Mouse (Mus musculus) MEL (cell line): ENCODE measurements at regions not wholly inside any gene's neighbourhood (a gene's known extent, or its start where the extent isn't known, plus 50 kb on each side); places are given as distances from the start of the nearest gene placed in this dataset.

Experiments
- DNase-seq: peaks from one replicate; pipeline ENCODE4 v3.0.0; 2011; ENCODE audit warnings: low read depth, low spot score
- H3K27ac ChIP-seq: 2 replicates; pipeline ENCODE4 v1.5.1; 2012; ENCODE audit warnings: low read depth, mild to moderate bottlenecking, control low read depth, low read length, moderate library complexity; ENCODE audit not compliant: control insufficient read depth
- H3K27me3 ChIP-seq, 2 experiments: fragments of 150-350 bp in 1 of 2; sonication (generic) in 1 of 2; 2 replicates each; pipeline ENCODE4 v1.6.1; 2012; ENCODE audit warnings: low read length in 2 of 2, mild to moderate bottlenecking in 2 of 2, improper control_type of control experiment in 1 of 2, moderate library complexity in 1 of 2; ENCODE audit not compliant: insufficient read depth in 2 of 2, control insufficient read depth in 1 of 2
- H3K36me3 ChIP-seq, 2 experiments: 2 replicates each; pipeline ENCODE4 v1.6.1; 2012 to 2014; ENCODE audit warnings: low read length in 2 of 2, improper control_type of control experiment in 1 of 2, inconsistent platforms in 1 of 2, mild to moderate bottlenecking in 1 of 2; ENCODE audit not compliant: insufficient read depth in 2 of 2, control insufficient read depth in 1 of 2
- H3K4me1 ChIP-seq, 2 experiments: fragments of 150-350 bp in 1 of 2; sonication (generic) in 1 of 2; 2 replicates each; pipeline ENCODE4 v1.6.1; 2012; ENCODE audit warnings: low read length in 2 of 2, improper control_type of control experiment in 1 of 2, mild to moderate bottlenecking in 1 of 2; ENCODE audit not compliant: insufficient read depth in 2 of 2, control insufficient read depth in 1 of 2
- H3K4me3 ChIP-seq, 2 experiments: fragments of 150-350 bp in 1 of 2; sonication (generic) in 1 of 2; 2 replicates each; pipeline ENCODE4 v1.5.1; 2012; ENCODE audit warnings: low read depth in 2 of 2, low read length in 2 of 2, mild to moderate bottlenecking in 2 of 2, moderate library complexity in 2 of 2, control low read depth in 1 of 2, improper control_type of control experiment in 1 of 2; ENCODE audit not compliant: control insufficient read depth in 1 of 2, insufficient read depth in 1 of 2
- H3K79me2 ChIP-seq: 2 replicates; pipeline ENCODE4 v1.6.1; 2012; ENCODE audit warnings: mild to moderate bottlenecking, low read length, moderate library complexity; ENCODE audit not compliant: control insufficient read depth, poor library complexity, insufficient read depth
- H3K9ac ChIP-seq: 2 replicates; pipeline ENCODE4 v1.6.1; 2012; ENCODE audit warnings: low read depth, mild to moderate bottlenecking, control low read depth, low read length, moderate library complexity; ENCODE audit not compliant: control insufficient read depth, poor library complexity, severe bottlenecking
- H3K9me3 ChIP-seq: fragments of 150-350 bp; sonication (generic); replicated peaks from 2 replicates; pipeline ENCODE4 v1.6.1; 2012; ENCODE audit warnings: mild to moderate bottlenecking, low read length, improper control_type of control experiment, moderate library complexity; ENCODE audit not compliant: insufficient read depth
- CTCF ChIP-seq, 3 experiments: IDR thresholded peaks in 2 of 3; conservative IDR thresholded peaks in 1 of 3; 2 replicates each; pipeline ENCODE4 v1.5.1; 2011 to 2012; ENCODE audit warnings: low read length in 3 of 3, low read depth in 2 of 3, mild to moderate bottlenecking in 2 of 3, improper control_type of control experiment in 1 of 3, inconsistent platforms in 1 of 3, mixed read lengths in 1 of 3, moderate library complexity in 1 of 3; ENCODE audit not compliant: control insufficient read depth in 1 of 3, insufficient read depth in 1 of 3, poor library complexity in 1 of 3, severe bottlenecking in 1 of 3
- E2F4 ChIP-seq: IDR thresholded peaks from 2 replicates; pipeline ENCODE4 v1.6.1; 2011; ENCODE audit warnings: low read depth, low read length, improper control_type of control experiment, borderline replicate concordance
- ETS1 ChIP-seq: IDR thresholded peaks from 2 replicates; pipeline ENCODE4 v1.6.1; 2012; ENCODE audit warnings: low read depth, mild to moderate bottlenecking, inconsistent platforms, low read length, improper control_type of control experiment, moderate library complexity
- GABPA ChIP-seq: IDR thresholded peaks from 2 replicates; pipeline ENCODE4 v1.6.1; 2012; ENCODE audit warnings: low read depth, mild to moderate bottlenecking, inconsistent platforms, low read length, improper control_type of control experiment, moderate library complexity
- JUND ChIP-seq: IDR thresholded peaks from 2 replicates; pipeline ENCODE4 v1.6.1; 2011; ENCODE audit warnings: low read depth, mild to moderate bottlenecking, improper control_type of control experiment, low read length
- KAT2A ChIP-seq: conservative IDR thresholded peaks from 2 replicates; pipeline ENCODE4 v1.6.1; 2012; ENCODE audit warnings: low read depth, low read length, improper control_type of control experiment, inconsistent platforms
- MAFK ChIP-seq: IDR thresholded peaks from 2 replicates; pipeline ENCODE4 v1.6.1; 2011; ENCODE audit warnings: low read depth, mild to moderate bottlenecking, low read length, improper control_type of control experiment, borderline replicate concordance
- NRF1 ChIP-seq: IDR thresholded peaks from 2 replicates; pipeline ENCODE4 v1.6.1; 2014; ENCODE audit warnings: low read depth, mild to moderate bottlenecking, inconsistent platforms, low read length, improper control_type of control experiment, moderate library complexity; ENCODE audit not compliant: poor library complexity, insufficient read depth, severe bottlenecking
- RAD21 ChIP-seq: IDR thresholded peaks from 2 replicates; pipeline ENCODE4 v1.6.1; 2011; ENCODE audit warnings: mild to moderate bottlenecking, low read depth, low read length, improper control_type of control experiment
- RCOR1 ChIP-seq: IDR thresholded peaks from 2 replicates; pipeline ENCODE4 v1.6.1; 2012; ENCODE audit warnings: low read depth, mild to moderate bottlenecking, inconsistent platforms, low read length, improper control_type of control experiment
- SIN3A ChIP-seq: IDR thresholded peaks from 2 replicates; pipeline ENCODE4 v1.6.1; 2012; ENCODE audit warnings: low read length, improper control_type of control experiment, inconsistent platforms
- USF1 ChIP-seq: IDR thresholded peaks from 2 replicates; pipeline ENCODE4 v1.6.1; 2014; ENCODE audit warnings: low read depth, mild to moderate bottlenecking, inconsistent platforms, low read length, improper control_type of control experiment, moderate library complexity
- ZKSCAN1 ChIP-seq: IDR thresholded peaks from 2 replicates; pipeline ENCODE4 v1.6.1; 2012; ENCODE audit warnings: low read depth, mild to moderate bottlenecking, inconsistent platforms, low read length, improper control_type of control experiment, moderate library complexity
- ZMIZ1 ChIP-seq: IDR thresholded peaks from 2 replicates; pipeline ENCODE4 v1.6.1; 2012; ENCODE audit warnings: low read depth, mild to moderate bottlenecking, inconsistent platforms, low read length, improper control_type of control experiment, moderate library complexity

GRCm38 (mm10) chr14:15679456-15679855 is 240.7 kb upstream of the Lrrc3b start:
- no peaks in the 10 kb centered on the region for H3K4me1 ChIP-seq
- TF ChIP-seq E2F4 = no peak
- no peak for TF ChIP-seq ZKSCAN1
- H3K79me2 ChIP-seq = no peaks in the 10 kb centered on the region
- no peaks in the 10 kb centered on the region for H3K9me3 ChIP-seq
- no peak for DNase-seq
- no peaks in the 10 kb centered on the region for H3K27me3 ChIP-seq
- H3K4me3 ChIP-seq = no peak overlapping the region
- H3K36me3 ChIP-seq = no peaks in the 10 kb centered on the region
- H3K27ac ChIP-seq = no peak overlapping the region
- H3K9ac ChIP-seq = no peak overlapping the region

- Histone ChIP-seq H3K27ac (no peak overlapping the region), H3K79me2 (no peaks in the 10 kb centered on the region)
- no peak for DNase-seq
Observed at GRCm38 (mm10) chr14:15698001-15698400, 259.2 kb upstream of the Lrrc3b start.

GRCm38 (mm10) chr14:15698607-15699006 is 259.8 kb upstream of the Lrrc3b start:
- no peak overlapping the region for H3K4me3 ChIP-seq
- H3K36me3 ChIP-seq = no peaks in the 10 kb centered on the region
- H3K27ac ChIP-seq = no peak overlapping the region
- TF ChIP-seq KAT2A (no peak), JUND (no peak), MAFK (no peak), RCOR1 (no peak), NRF1 (no peak)
- H3K9ac ChIP-seq = no peak overlapping the region
- no peaks in the 10 kb centered on the region for H3K9me3 ChIP-seq
- H3K4me1 ChIP-seq = no peaks in the 10 kb centered on the region
- no peaks in the 10 kb centered on the region for H3K79me2 ChIP-seq
- DNase-seq = no peak
- H3K27me3 ChIP-seq = no peaks in the 10 kb centered on the region

More at GRCm38 (mm10) chr14:15698001-15698400, 259.2 kb upstream of the Lrrc3b start:
- TF ChIP-seq ZMIZ1 = no peak
- no peak for TF ChIP-seq NRF1
- no peak for TF ChIP-seq RAD21
- no peak for TF ChIP-seq GABPA
- no peak for TF ChIP-seq SIN3A
- TF ChIP-seq USF1 = no peak
- TF ChIP-seq CTCF (IDR thresholded peaks at IDR 0.05 in 2 of 3, conservative IDR thresholded peaks at IDR 0.05 in 1 of 3; ENCODE audit: control insufficient read depth in 1 of 3, insufficient read depth in 1 of 3, low read depth in 2 of 3, low read length in 3 of 3, poor library complexity in 1 of 3, severe bottlenecking in 1 of 3) = no peak
- no peak for TF ChIP-seq ETS1
- TF ChIP-seq, all 39 proteins: peak for 0
- H3K9me3 ChIP-seq = no peaks in the 10 kb centered on the region
- H3K27me3 ChIP-seq = no peaks in the 10 kb centered on the region
- H3K36me3 ChIP-seq = no peaks in the 10 kb centered on the region
- H3K4me1 ChIP-seq = no peaks in the 10 kb centered on the region
- no peak overlapping the region for H3K9ac ChIP-seq
- H3K4me3 ChIP-seq = no peak overlapping the region
